Mouse (Mus musculus): ENCODE results near the gene Cda. TPM values are rescaled to one million over a fixed set of nuclear protein-coding genes. Genes with fewer than 3 reads are reported as not detected.

Cda gene
- total and polyA plus RNA-seq, 2 experiments from 2014 or later, result 9.6 to 12.2 TPM

- ATAC-seq (ENCODE audit: low FRiP score) (peak; percentile 32), DNase-seq (ENCODE audit: low spot score) (peak; percentile 91)
- Histone ChIP-seq H3K27ac (ENCODE audit: low read depth, low read length) (peak overlapping the region; percentile 32; the same call in 1 of the 2 replicates), H3K36me3 (ENCODE audit: insufficient read depth, low read length) (peaks cover 25% of the 10 kb centered on the region), H3K9ac (replicated peaks; ENCODE audit: low read length, poor library complexity, severe bottlenecking) (no peak overlapping the region), H3K9me3 (ENCODE audit: low read length) (no peaks in the 10 kb centered on the region), H3K27me3 (ENCODE audit: insufficient read depth, low read length) (no peaks in the 10 kb centered on the region), H3K4me3 (ENCODE audit: low read depth, low read length) (no peak overlapping the region), H3K4me1 (ENCODE audit: insufficient read depth, low read length) (peaks cover 4% of the 10 kb centered on the region; the same call in 1 of the 2 replicates), H3K4me2 (ENCODE audit: low read depth, low read length, poor library complexity, severe bottlenecking) (no peak overlapping the region)
- 34% methylated on average over 10 of the region's 10 CpGs for WGBS
- TF ChIP-seq CTCF (IDR thresholded peaks at IDR 0.05), result peak; percentile 100
Observed at GRCm38 (mm10) chr4:138319508-138319907, 48.3 kb downstream of the Cda start.

- TF ChIP-seq CTCF (IDR thresholded peaks at IDR 0.05), result peak; percentile 88
Observed at GRCm38 (mm10) chr4:138318509-138319266, 49.1 kb downstream of the Cda start.

GRCm38 (mm10) chr4:138316369-138316768, 51.4 kb downstream of the Cda start:
- Histone ChIP-seq H3K36me3 (ENCODE audit: insufficient read depth, low read length) (peaks cover 46% of the 10 kb centered on the region), H3K27ac (ENCODE audit: low read depth, low read length) (no peak overlapping the region), H3K4me3 (ENCODE audit: low read depth, low read length) (no peak overlapping the region), H3K9ac (replicated peaks; ENCODE audit: low read length, poor library complexity, severe bottlenecking) (no peak overlapping the region), H3K4me1 (ENCODE audit: insufficient read depth, low read length) (no peaks in the 10 kb centered on the region), H3K27me3 (ENCODE audit: insufficient read depth, low read length) (no peaks in the 10 kb centered on the region), H3K4me2 (ENCODE audit: low read depth, low read length, poor library complexity, severe bottlenecking) (no peak overlapping the region), H3K9me3 (ENCODE audit: low read length) (no peaks in the 10 kb centered on the region)
- peak; percentile 36 for TF ChIP-seq CTCF (IDR thresholded peaks at IDR 0.05)
- ATAC-seq (ENCODE audit: low FRiP score), result no peak
- DNase-seq (ENCODE audit: low spot score), result no peak
- 90% methylated on average over 6 of the region's 6 CpGs for WGBS

More at GRCm38 (mm10) chr4:138318509-138319266, 49.1 kb downstream of the Cda start:
- H3K4me1 ChIP-seq (ENCODE audit: insufficient read depth, low read length), result peaks cover under 1% of the 10 kb centered on the region; the same call in 1 of the 2 replicates
- peak; percentile 46 for DNase-seq (ENCODE audit: low spot score)
- no peak overlapping the region for H3K27ac ChIP-seq (ENCODE audit: low read depth, low read length)
- no peak overlapping the region for H3K4me2 ChIP-seq (ENCODE audit: low read depth, low read length, poor library complexity, severe bottlenecking)
- H3K9me3 ChIP-seq (ENCODE audit: low read length), result no peaks in the 10 kb centered on the region
- no peaks in the 10 kb centered on the region for H3K27me3 ChIP-seq (ENCODE audit: insufficient read depth, low read length)
- peaks cover 33% of the 10 kb centered on the region for H3K36me3 ChIP-seq (ENCODE audit: insufficient read depth, low read length)
- WGBS, result 56% methylated on average over 6 of the region's 6 CpGs
- H3K9ac ChIP-seq (replicated peaks; ENCODE audit: low read length, poor library complexity, severe bottlenecking), result no peak overlapping the region
- ATAC-seq (ENCODE audit: low FRiP score), result no peak
- no peak overlapping the region for H3K4me3 ChIP-seq (ENCODE audit: low read depth, low read length)

- ATAC-seq (ENCODE audit: low FRiP score) (no peak), DNase-seq (ENCODE audit: low spot score) (no peak)
- H3K9ac ChIP-seq (replicated peaks; ENCODE audit: low read length, poor library complexity, severe bottlenecking), result no peak overlapping the region
- WGBS, result 71% methylated on average over 9 of the region's 9 CpGs
- no peaks in the 10 kb centered on the region for H3K27me3 ChIP-seq (ENCODE audit: insufficient read depth, low read length)
- TF ChIP-seq CTCF (IDR thresholded peaks at IDR 0.05), result peak; percentile 64
- no peak overlapping the region for H3K4me2 ChIP-seq (ENCODE audit: low read depth, low read length, poor library complexity, severe bottlenecking)
- H3K9me3 ChIP-seq (ENCODE audit: low read length), result no peaks in the 10 kb centered on the region
- H3K4me1 ChIP-seq (ENCODE audit: insufficient read depth, low read length), result no peaks in the 10 kb centered on the region
- H3K27ac ChIP-seq (ENCODE audit: low read depth, low read length), result no peak overlapping the region
- H3K4me3 ChIP-seq (ENCODE audit: low read depth, low read length), result no peak overlapping the region
- peaks cover 52% of the 10 kb centered on the region for H3K36me3 ChIP-seq (ENCODE audit: insufficient read depth, low read length)
Observed at GRCm38 (mm10) chr4:138315781-138316180, 52.0 kb downstream of the Cda start.

GRCm38 (mm10) chr4:138313795-138314194, 54.0 kb downstream of the Cda start:
- DNase-seq (ENCODE audit: low spot score) (no peak), ATAC-seq (ENCODE audit: low FRiP score) (no peak)
- no peak overlapping the region for H3K27ac ChIP-seq (ENCODE audit: low read depth, low read length)
- TF ChIP-seq CTCF (IDR thresholded peaks at IDR 0.05), result no peak
- H3K9ac ChIP-seq (replicated peaks; ENCODE audit: low read length, poor library complexity, severe bottlenecking), result no peak overlapping the region
- peaks cover 57% of the 10 kb centered on the region for H3K36me3 ChIP-seq (ENCODE audit: insufficient read depth, low read length)
- H3K4me3 ChIP-seq (ENCODE audit: low read depth, low read length), result no peak overlapping the region
- WGBS, result 84% methylated on average over 4 of the region's 4 CpGs
- no peaks in the 10 kb centered on the region for H3K4me1 ChIP-seq (ENCODE audit: insufficient read depth, low read length)
- no peak overlapping the region for H3K4me2 ChIP-seq (ENCODE audit: low read depth, low read length, poor library complexity, severe bottlenecking)
- H3K9me3 ChIP-seq (ENCODE audit: low read length), result no peaks in the 10 kb centered on the region
- no peaks in the 10 kb centered on the region for H3K27me3 ChIP-seq (ENCODE audit: insufficient read depth, low read length)

- no peak for TF ChIP-seq CTCF (IDR thresholded peaks at IDR 0.05)
- no peak overlapping the region for H3K27ac ChIP-seq (ENCODE audit: low read depth, low read length)
- peaks cover 64% of the 10 kb centered on the region for H3K36me3 ChIP-seq (ENCODE audit: insufficient read depth, low read length)
- no peak for ATAC-seq (ENCODE audit: low FRiP score)
- WGBS, result 90% methylated on average over 11 of the region's 11 CpGs
- H3K4me1 ChIP-seq (ENCODE audit: insufficient read depth, low read length), result no peaks in the 10 kb centered on the region
- no peak overlapping the region for H3K4me3 ChIP-seq (ENCODE audit: low read depth, low read length)
- H3K9me3 ChIP-seq (ENCODE audit: low read length), result no peaks in the 10 kb centered on the region
- DNase-seq (ENCODE audit: low spot score), result no peak
- H3K27me3 ChIP-seq (ENCODE audit: insufficient read depth, low read length), result no peaks in the 10 kb centered on the region
- no peak overlapping the region for H3K4me2 ChIP-seq (ENCODE audit: low read depth, low read length, poor library complexity, severe bottlenecking)
- no peak overlapping the region for H3K9ac ChIP-seq (replicated peaks; ENCODE audit: low read length, poor library complexity, severe bottlenecking)
Observed at GRCm38 (mm10) chr4:138313021-138313420, 54.8 kb downstream of the Cda start.
